Mouse (Mus musculus): ENCODE measurements around the gene Osgin1. TPM values are rescaled to one million over a fixed set of nuclear protein-coding genes. Genes with fewer than 3 reads are reported as not detected.

Gene Osgin1
- total RNA-seq, 2 experiments from 2014 or later: 0.58 to 0.67 TPM

DNA sequence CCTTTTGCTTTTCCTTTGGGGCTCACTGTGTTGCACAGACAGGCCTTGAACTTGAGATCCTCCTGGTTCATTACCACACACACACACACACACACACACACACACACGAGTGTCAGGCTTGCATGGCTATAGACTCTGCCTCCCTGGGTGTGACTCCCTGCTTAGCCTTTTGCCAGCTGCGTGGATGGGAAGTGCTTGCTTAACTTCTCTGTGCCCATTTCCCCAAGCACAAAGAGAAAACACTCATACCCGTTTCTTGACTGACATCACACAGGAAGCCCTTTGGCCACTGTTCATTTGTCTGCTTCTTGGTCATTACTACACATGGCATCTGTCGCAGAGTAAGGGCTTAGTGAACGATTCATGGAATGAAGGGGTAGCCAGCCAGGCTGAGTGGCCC, 8.1 kb downstream of the Osgin1 start:
- DNase-seq (ENCODE audit: low spot score in 2 of 2): no peak

DNA sequence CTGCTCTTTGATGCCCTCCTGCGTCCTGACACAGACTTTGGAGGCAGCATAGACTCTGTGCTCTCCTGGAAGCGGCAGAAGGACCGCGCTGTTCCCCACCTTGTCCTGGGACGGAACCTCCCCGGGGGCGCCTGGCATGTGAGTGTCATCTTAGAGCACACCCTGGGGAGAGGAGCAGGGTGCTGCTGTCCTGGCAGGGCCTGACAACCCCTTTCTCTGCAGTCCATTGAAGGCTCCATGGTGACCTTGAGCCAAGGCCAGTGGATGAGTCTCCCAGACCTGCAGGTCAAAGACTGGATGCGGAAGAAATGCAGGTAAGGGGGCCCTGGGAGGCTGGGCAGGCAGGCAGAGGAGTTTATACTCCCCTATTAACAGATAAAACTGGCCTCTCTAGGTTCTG, 9.0 kb downstream of the Osgin1 start:
- DNase-seq (ENCODE audit: low spot score in 2 of 2): no peak

- DNase-seq (ENCODE audit: low spot score in 2 of 2): peak; percentile 76 to 93
These were observed 12.5 kb downstream of the Osgin1 start, which contains the start of gene Necab2 for GRCm38 (mm10) chr8:119446211-119446989. TSS of gene Necab2 (plus strand) at chr8:119446719.

GRCm38 (mm10) chr8:119446990-119447780, 13.3 kb downstream of the Osgin1 start:
- no peak for DNase-seq (ENCODE audit: low spot score in 2 of 2)

DNA sequence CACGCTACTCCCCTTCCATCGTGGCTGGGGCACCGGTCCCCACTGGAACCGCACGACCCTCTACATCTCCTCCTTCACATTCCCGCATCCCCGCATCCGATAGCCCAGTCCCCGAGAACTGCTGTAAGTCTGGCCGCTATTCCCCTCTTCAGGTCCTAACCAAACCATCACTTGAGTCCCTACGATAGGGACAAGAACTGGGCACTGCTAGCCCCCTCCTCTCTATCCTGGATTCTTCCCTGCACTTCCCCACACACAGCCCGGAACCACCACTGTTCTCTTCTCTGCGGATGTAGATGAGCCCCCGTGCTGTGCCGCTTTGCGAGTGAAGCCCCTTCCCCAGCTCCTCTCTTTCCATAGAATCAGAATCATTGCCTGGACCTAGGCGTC, 13.9 kb downstream of the Osgin1 start:
- no peak for DNase-seq (ENCODE audit: low spot score in 2 of 2)

- DNase-seq (ENCODE audit: low spot score in 2 of 2): peak; percentile 56 to 70
These were observed 15.7 kb downstream of the Osgin1 start for GRCm38 (mm10) chr8:119449627-119450026.

DNA sequence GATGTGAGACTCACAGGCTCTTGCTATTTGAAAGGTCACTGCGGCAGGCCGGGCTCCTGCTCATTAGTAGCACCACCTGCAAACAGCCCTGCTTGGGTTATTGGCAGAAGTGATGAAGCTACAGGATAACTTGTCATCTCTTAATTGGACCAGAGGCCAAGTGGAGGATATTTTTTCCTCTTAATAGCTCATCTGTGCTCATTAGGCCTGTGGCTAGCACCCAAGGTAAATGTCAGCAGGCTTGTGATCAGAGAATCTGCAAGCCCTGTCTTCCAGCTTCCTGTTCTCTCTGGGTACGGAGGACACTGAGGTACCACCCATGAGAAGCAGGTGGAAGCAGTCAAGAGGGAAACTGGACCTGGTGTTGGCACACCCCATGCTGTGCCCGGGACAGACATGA, 17.2 kb downstream of the Osgin1 start:
- no peak for DNase-seq (ENCODE audit: low spot score in 2 of 2)

GRCm38 (mm10) chr8:119452919-119453318, 19.0 kb downstream of the Osgin1 start:
- no peak for DNase-seq (ENCODE audit: low spot score in 2 of 2)

DNA sequence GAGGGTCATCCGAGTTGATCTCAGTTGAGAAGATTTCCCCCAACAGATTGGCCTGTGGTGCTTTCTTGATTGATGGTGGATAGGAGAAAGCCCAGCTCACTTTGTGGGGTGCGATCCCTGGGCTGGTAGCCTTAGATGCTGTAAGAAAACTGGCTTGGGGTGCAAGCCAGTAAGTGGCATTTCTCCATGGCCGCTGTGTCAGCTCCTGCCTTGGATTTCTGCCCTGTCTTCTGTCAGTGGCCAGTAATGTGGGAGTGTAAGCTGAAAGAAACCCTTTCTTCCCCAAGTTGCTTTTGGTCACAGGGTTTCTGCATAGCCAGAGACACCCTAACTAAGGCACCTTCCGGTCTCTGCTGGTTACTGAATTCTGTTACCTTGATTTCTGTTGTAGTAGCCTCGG, 22.1 kb downstream of the Osgin1 start:
- DNase-seq (ENCODE audit: low spot score in 2 of 2): no peak

- DNase-seq (ENCODE audit: low spot score in 2 of 2): peak in 1 of 2 experiments; percentile 50
These were observed 25.8 kb downstream of the Osgin1 start for GRCm38 (mm10) chr8:119459724-119460123.

DNA sequence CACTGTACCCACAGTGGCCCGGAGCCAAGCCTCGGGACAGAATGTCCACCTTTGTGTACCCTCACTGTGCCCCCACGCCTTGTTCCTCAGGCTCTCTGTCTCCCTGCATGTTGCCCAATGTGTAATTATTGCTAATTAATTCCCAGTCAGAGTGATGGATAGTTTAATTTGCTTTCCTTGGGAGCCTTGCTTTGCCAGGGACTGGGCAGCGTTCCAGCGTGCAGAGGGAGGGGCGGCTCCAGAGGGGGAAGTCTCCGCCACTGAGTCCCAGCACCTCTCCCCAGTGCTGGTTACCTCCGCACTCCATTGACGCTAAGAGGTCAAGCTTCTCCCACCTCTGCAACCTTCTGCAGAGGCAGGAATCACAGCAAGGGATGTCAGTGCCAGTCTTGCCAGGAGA, 27.4 kb downstream of the Osgin1 start:
- DNase-seq (ENCODE audit: low spot score in 2 of 2): no peak

DNA sequence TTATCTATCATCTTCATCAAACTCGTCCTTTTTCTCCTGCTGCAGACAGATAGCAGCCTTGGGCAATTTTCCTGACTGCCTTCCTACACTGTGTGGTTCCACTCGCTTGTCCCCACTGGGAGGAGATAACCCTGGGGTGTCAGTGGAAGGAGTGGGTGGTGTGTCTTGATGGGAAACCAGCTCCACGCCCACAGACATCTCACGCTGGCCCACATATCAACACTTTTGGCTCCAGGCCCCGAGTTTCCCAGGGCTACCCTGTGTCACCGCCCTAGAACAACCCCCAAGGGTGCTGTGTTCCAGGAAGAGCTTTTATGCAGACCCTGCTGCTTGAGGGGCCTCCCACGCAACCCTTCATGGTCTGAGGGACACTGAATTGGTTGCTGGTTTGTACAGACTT, 29.8 kb downstream of the Osgin1 start:
- peak in 1 of 2 experiments; percentile 47 for DNase-seq (ENCODE audit: low spot score in 2 of 2)

DNA sequence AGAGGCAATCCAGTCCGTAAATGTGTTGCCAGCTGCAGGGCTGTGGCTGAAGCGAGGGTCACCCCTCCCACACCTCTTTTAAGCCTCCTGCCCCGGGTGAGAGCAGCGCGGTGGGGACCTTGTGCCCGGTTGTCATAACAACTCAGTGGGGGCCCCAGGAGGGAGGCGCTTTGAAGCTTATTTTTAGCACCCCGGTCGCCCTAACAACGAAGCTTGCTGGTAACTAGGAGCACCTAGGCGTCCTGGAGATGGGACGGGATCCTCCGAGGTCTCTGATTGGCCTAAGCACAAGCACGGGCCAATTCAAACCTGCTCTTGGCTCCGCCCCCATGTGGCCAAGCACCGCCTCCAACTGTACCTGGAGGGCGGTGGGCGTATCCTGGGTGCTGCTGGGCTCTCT, 32.2 kb downstream of the Osgin1 start:
- DNase-seq (ENCODE audit: low spot score in 2 of 2): peak; percentile 57 to 68

GRCm38 (mm10) chr8:119466794-119467193, 32.9 kb downstream of the Osgin1 start:
- DNase-seq (ENCODE audit: low spot score in 2 of 2): no peak

DNA sequence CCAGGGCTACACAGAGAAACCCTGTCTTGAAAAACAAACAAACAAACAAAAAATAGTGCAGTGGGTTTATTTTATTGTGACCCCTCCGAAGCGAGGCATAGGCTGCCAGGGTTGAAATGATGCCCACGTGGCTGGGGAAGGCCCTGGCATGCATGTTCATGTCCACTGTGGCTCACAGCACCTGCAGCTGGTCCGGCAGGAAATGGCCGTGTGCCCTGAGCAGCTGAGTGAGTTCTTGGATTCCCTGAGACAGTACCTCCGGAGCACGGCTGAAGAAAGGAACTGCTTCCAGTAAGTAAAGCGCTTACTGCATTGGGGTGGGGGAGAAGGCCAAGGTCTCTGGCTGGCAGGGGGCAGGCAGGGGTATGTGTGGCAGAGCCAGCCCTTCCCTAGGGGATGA, 34.2 kb downstream of the Osgin1 start:
- DNase-seq (ENCODE audit: low spot score in 2 of 2): no peak

GRCm38 (mm10) chr8:119478684-119479083, 44.8 kb downstream of the Osgin1 start:
- no peak for DNase-seq (ENCODE audit: low spot score in 2 of 2)

GRCm38 (mm10) chr8:119484145-119484896, 50.4 kb downstream of the Osgin1 start:
- DNase-seq (ENCODE audit: low spot score in 2 of 2): no peak

DNA sequence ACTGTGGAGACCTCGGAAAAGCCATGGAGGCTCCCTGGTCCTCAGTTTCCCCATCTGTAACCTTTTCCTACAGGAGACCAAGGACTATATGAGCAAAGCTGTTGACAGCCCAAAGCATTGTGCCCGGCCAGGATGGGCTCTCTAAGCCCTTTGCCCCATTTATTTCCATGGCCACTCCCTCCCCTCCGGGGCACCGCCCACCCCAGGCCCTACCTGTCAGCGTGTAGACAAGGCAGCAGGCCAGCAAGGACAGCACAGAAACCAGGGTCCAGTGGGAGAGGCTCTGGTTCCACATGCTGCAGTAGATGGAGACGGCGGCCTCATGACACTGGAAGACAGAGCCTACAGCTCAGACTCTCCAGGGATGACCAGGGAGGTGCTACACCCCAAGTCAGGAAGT, 53.2 kb downstream of the Osgin1 start:
- no peak for DNase-seq (ENCODE audit: low spot score in 2 of 2)
